12 mouse cellular contexts compared by ENCODE assay signal in the genomic region with DNA sequence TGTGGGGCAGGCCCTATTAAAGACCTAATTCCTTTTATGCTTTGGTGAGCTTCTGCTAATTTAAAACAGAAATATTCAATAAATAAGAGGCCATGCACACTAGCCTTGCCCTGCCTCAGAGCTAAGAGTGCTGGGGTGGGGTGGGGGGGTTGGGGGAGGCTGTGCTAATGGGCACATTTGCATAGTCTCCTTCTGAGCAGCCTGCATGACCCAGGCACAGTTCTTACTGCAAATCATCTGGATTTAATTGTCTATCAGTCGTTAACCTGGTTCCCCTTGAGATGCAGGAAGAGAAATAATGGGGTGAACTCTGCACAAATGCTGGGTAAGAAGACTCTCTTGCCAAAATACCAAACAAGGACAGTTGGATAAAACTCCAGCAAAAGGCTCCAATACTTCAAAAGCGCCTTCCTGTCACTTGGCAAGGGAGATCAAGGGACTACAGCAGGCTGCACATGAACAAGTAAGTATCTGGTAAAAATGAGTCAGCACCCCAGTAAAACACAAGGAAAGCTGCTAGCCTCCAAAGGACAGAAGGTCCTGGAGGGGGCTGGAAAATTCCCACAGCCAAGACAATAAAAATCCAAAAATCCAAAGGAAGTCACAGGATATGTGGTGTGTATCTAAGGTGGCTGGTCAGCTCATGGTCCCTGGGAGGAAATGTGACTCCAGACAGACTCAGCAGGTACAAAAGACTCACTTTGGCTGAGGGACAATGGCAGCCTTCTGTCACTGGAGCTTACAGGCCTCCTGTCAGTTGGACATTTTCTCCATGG. TPM values are rescaled to one million over a fixed set of nuclear protein-coding genes. Genes with fewer than 3 reads are reported as not detected.
DNase-seq lines count a peak whose midpoint lies in the region; ATAC-seq lines count a peak whose summit lies in the region.
"Had no signal": no experiment of that assay in that cellular context is flagged by ENCODE, and none has a peak within 500 bp of the region (broad histone marks: within the 10 kb centered on the region; RNA-seq: fewer than 3 reads in every experiment).

No protein-coding gene starts in this region.

- no peak overlapping the region for H3K27ac ChIP-seq in hindbrain, embryonic 12.5 days
- H3K27ac ChIP-seq in hindbrain, embryonic 16.5 days (ENCODE audit: low read depth, low read length), result no peak overlapping the region
- peak overlapping the region; percentile 29; the same call in 1 of the 2 replicates for H3K27ac ChIP-seq in hindbrain, embryonic 14.5 days
- no peak overlapping the region for H3K27ac ChIP-seq in intestine, embryonic 16.5 days (ENCODE audit: low read length)
- H3K27ac ChIP-seq: intestine, embryonic 15.5 days had no signal

- DNase-seq in Muller cell, postnatal 12 days (ENCODE audit: inconsistent ontology term), result peak; percentile 87
- DNase-seq in cerebellum, adult 18-20 months, result peak; percentile 61 to 76
- DNase-seq in hindbrain, embryonic 14.5 days (ENCODE audit: low spot score), result no peak
- no peak for DNase-seq in T-cell, adult 2 months (ENCODE audit: low spot score)
- DNase-seq in gastrocnemius, adult 8-10 months (ENCODE audit: low spot score in 2 of 2), result no peak
- DNase-seq: right cerebral cortex, postnatal 4 days; thymus, postnatal 4 days had no signal

- 68% methylated on average over 2 of the region's 2 CpGs for WGBS in hindbrain, embryonic 12.5 days
- 64% methylated on average over 2 of the region's 2 CpGs for WGBS in hindbrain, embryonic 16.5 days
- WGBS in hindbrain, embryonic 14.5 days, result 65% methylated on average over 2 of the region's 2 CpGs
- 79% methylated on average over 2 of the region's 2 CpGs for WGBS in intestine, embryonic 16.5 days

- ATAC-seq in hindbrain, embryonic 12.5 days (ENCODE audit: low FRiP score), result peak; percentile 85
- no peak for ATAC-seq in hindbrain, embryonic 16.5 days
- no peak for ATAC-seq in hindbrain, embryonic 14.5 days (ENCODE audit: low FRiP score)
- no peak for ATAC-seq in intestine, embryonic 16.5 days
- ATAC-seq: intestine, embryonic 15.5 days had no signal

- no peaks in the 10 kb centered on the region for H3K4me1 ChIP-seq in hindbrain, embryonic 12.5 days
- no peaks in the 10 kb centered on the region for H3K4me1 ChIP-seq in hindbrain, embryonic 16.5 days (ENCODE audit: control insufficient read depth, insufficient read depth, low read depth, low read length)
- 0 out of 2 replicates have a peak, but pooled peaks cover 9% of the 10 kb centered on the region for H3K4me1 ChIP-seq in hindbrain, embryonic 14.5 days (replicated peaks; ENCODE audit: control insufficient read depth, insufficient read depth, low read length)
- no peaks in the 10 kb centered on the region for H3K4me1 ChIP-seq in intestine, embryonic 16.5 days (ENCODE audit: control insufficient read depth, insufficient read depth, low read length)
- H3K4me1 ChIP-seq: intestine, embryonic 15.5 days had no signal

- H3K36me3 ChIP-seq in hindbrain, embryonic 12.5 days, result peaks cover 9% of the 10 kb centered on the region; the same call in 1 of the 2 replicates
- H3K36me3 ChIP-seq in hindbrain, embryonic 16.5 days (ENCODE audit: control insufficient read depth, insufficient read depth, low read length), result peaks cover 19% of the 10 kb centered on the region
- peaks cover 39% of the 10 kb centered on the region for H3K36me3 ChIP-seq in hindbrain, embryonic 14.5 days (replicated peaks; ENCODE audit: control insufficient read depth, insufficient read depth)
- H3K36me3 ChIP-seq in intestine, embryonic 16.5 days (ENCODE audit: control insufficient read depth, insufficient read depth, low read length), result no peaks in the 10 kb centered on the region
- H3K36me3 ChIP-seq: intestine, embryonic 15.5 days had no signal

- H3K4me3 ChIP-seq in hindbrain, embryonic 12.5 days, result no peak overlapping the region
- no peak overlapping the region for H3K4me3 ChIP-seq in hindbrain, embryonic 16.5 days (ENCODE audit: low read length)
- no peak overlapping the region for H3K4me3 ChIP-seq in hindbrain, embryonic 14.5 days (replicated peaks; ENCODE audit: low read length)
- no peak overlapping the region for H3K4me3 ChIP-seq in intestine, embryonic 16.5 days (ENCODE audit: low read length)
- H3K4me3 ChIP-seq: intestine, embryonic 15.5 days had no signal

- no peak overlapping the region for H3K9ac ChIP-seq in hindbrain, embryonic 12.5 days
- no peak overlapping the region for H3K9ac ChIP-seq in hindbrain, embryonic 16.5 days (ENCODE audit: low read depth, low read length)
- no peak overlapping the region for H3K9ac ChIP-seq in hindbrain, embryonic 14.5 days
- no peak overlapping the region for H3K9ac ChIP-seq in intestine, embryonic 16.5 days (ENCODE audit: low read depth, low read length)
- H3K9ac ChIP-seq: intestine, embryonic 15.5 days had no signal

- H3K4me2 ChIP-seq in hindbrain, embryonic 12.5 days (replicated peaks), result no peak overlapping the region
- no peak overlapping the region for H3K4me2 ChIP-seq in hindbrain, embryonic 16.5 days (ENCODE audit: low read length)
- H3K4me2 ChIP-seq in hindbrain, embryonic 14.5 days (replicated peaks), result no peak overlapping the region
- H3K4me2 ChIP-seq in intestine, embryonic 16.5 days (ENCODE audit: low read depth, low read length), result no peak overlapping the region
- H3K4me2 ChIP-seq: intestine, embryonic 15.5 days had no signal

- no peaks in the 10 kb centered on the region for H3K27me3 ChIP-seq in hindbrain, embryonic 12.5 days
- no peaks in the 10 kb centered on the region for H3K27me3 ChIP-seq in hindbrain, embryonic 16.5 days (replicated peaks; ENCODE audit: control insufficient read depth, insufficient read depth, low read length)
- H3K27me3 ChIP-seq in hindbrain, embryonic 14.5 days (ENCODE audit: control insufficient read depth, insufficient read depth, low read length), result no peaks in the 10 kb centered on the region
- H3K27me3 ChIP-seq in intestine, embryonic 16.5 days (replicated peaks; ENCODE audit: control insufficient read depth, insufficient read depth, low read length), result no peaks in the 10 kb centered on the region
- H3K27me3 ChIP-seq: intestine, embryonic 15.5 days had no signal

- no peaks in the 10 kb centered on the region for H3K9me3 ChIP-seq in hindbrain, embryonic 12.5 days (replicated peaks)
- no peaks in the 10 kb centered on the region for H3K9me3 ChIP-seq in hindbrain, embryonic 16.5 days (ENCODE audit: control insufficient read depth, low read length)
- no peaks in the 10 kb centered on the region for H3K9me3 ChIP-seq in hindbrain, embryonic 14.5 days (ENCODE audit: control insufficient read depth, low read length)
- no peaks in the 10 kb centered on the region for H3K9me3 ChIP-seq in intestine, embryonic 16.5 days (ENCODE audit: control insufficient read depth, low read length)
- H3K9me3 ChIP-seq: intestine, embryonic 15.5 days had no signal

RNA-seq across cellular contexts. Expression of gene Nln, which starts 47.3 kb away (rescaled TPM):
- 29.2 and 31.2 TPM in 2 replicates for polyA plus RNA-seq in hindbrain, embryonic 12.5 days (2016; fragmentation: Nextera tagmentation; extraction: Ambion mirVana)
- polyA plus RNA-seq in hindbrain, embryonic 16.5 days (2015; fragmentation: Nextera tagmentation; extraction: Ambion mirVana), result 66.4 and 68.3 TPM in 2 replicates
- polyA plus RNA-seq in hindbrain, embryonic 14.5 days (2014; fragmentation: Nextera tagmentation; extraction: Ambion mirVana), result 69.5 and 83.3 TPM in 2 replicates
- 18.7 and 19.9 TPM in 2 replicates for polyA plus RNA-seq in intestine, embryonic 16.5 days (2015; fragmentation: Nextera tagmentation; extraction: Ambion mirVana)
- 1 to 10 TPM; 4.6 to 5.9 (median 5.1) TPM for total RNA-seq in gastrocnemius, adult 8-10 months (2022)

RNA-seq across cellular contexts. Expression of gene Sgtb, which starts 47.4 kb away (rescaled TPM):
- 26.9 and 28.9 TPM in 2 replicates for polyA plus RNA-seq in hindbrain, embryonic 12.5 days (2016; fragmentation: Nextera tagmentation; extraction: Ambion mirVana)
- polyA plus RNA-seq in hindbrain, embryonic 16.5 days (2015; fragmentation: Nextera tagmentation; extraction: Ambion mirVana), result 32.5 and 34.0 TPM in 2 replicates
- polyA plus RNA-seq in hindbrain, embryonic 14.5 days (2014; fragmentation: Nextera tagmentation; extraction: Ambion mirVana), result 33.5 and 38.0 TPM in 2 replicates
- 3.0 and 3.3 TPM in 2 replicates for polyA plus RNA-seq in intestine, embryonic 16.5 days (2015; fragmentation: Nextera tagmentation; extraction: Ambion mirVana)
- under 1 TPM; 0.10 to 0.83 (median 0.61) TPM for total RNA-seq in gastrocnemius, adult 8-10 months (2022)
- total RNA-seq: MEL had no signal

Comparison
In these comparisons a context has a peak if more than half of its experiments do, and no peak if none do; other contexts are left out.
1. DNase-seq: peak in Muller cell, postnatal 12 days (single experiment) and cerebellum, adult 18-20 months (2 of 2); none in hindbrain, embryonic 14.5 days (single experiment), T-cell, adult 2 months (single experiment) and gastrocnemius, adult 8-10 months (0 of 2).